Mouse (Mus musculus) R1 (cell line): ENCODE data around the gene Gse1.

Experiments used
- DNase-seq: peaks from one replicate; pipeline ENCODE4 v3.0.0-alpha.2; 2018; ENCODE audit warnings: low read depth, low spot score

Gse1 gene

GRCm38 (mm10) chr8:120212596-120212995, 15.7 kb upstream of the Gse1 start:
- no peak for DNase-seq

- no peak for DNase-seq
Measured at GRCm38 (mm10) chr8:120213229-120213628, 15.0 kb upstream of the Gse1 start.

- no peak for DNase-seq
Measured at GRCm38 (mm10) chr8:120213939-120214338, 14.3 kb upstream of the Gse1 start.

GRCm38 (mm10) chr8:120215416-120216141, 12.7 kb upstream of the Gse1 start:
- DNase-seq: no peak

GRCm38 (mm10) chr8:120216855-120217830, 11.1 kb upstream of the Gse1 start:
- DNase-seq: peak; percentile 79

- no peak for DNase-seq
Measured at GRCm38 (mm10) chr8:120222548-120222947, 5.7 kb upstream of the Gse1 start.

- no peak for DNase-seq
Measured at GRCm38 (mm10) chr8:120224521-120225420, 3.5 kb upstream of the Gse1 start.

GRCm38 (mm10) chr8:120225421-120226151, 2.7 kb upstream of the Gse1 start:
- DNase-seq: no peak

GRCm38 (mm10) chr8:120226700-120227577, 1.3 kb upstream of the Gse1 start:
- no peak for DNase-seq

- DNase-seq: no peak
Measured at GRCm38 (mm10) chr8:120227578-120227876, 729 bp upstream of the Gse1 start.

GRCm38 (mm10) chr8:120228781-120229573, 721 bp downstream of the Gse1 start:
- DNase-seq: peak; percentile 43

GRCm38 (mm10) chr8:120229574-120229916, 1.3 kb downstream of the Gse1 start:
- peak; percentile 66 for DNase-seq

- no peak for DNase-seq
Measured at GRCm38 (mm10) chr8:120230081-120230480, 1.8 kb downstream of the Gse1 start.

- no peak for DNase-seq
Measured at GRCm38 (mm10) chr8:120230715-120231614, 2.7 kb downstream of the Gse1 start.

- no peak for DNase-seq
Measured at GRCm38 (mm10) chr8:120231870-120232269, 3.6 kb downstream of the Gse1 start.

GRCm38 (mm10) chr8:120232398-120232797, 4.1 kb downstream of the Gse1 start:
- no peak for DNase-seq

GRCm38 (mm10) chr8:120232913-120233312, 4.7 kb downstream of the Gse1 start:
- DNase-seq: no peak

GRCm38 (mm10) chr8:120234457-120234856, 6.2 kb downstream of the Gse1 start:
- no peak for DNase-seq
